Mouse (Mus musculus): Measurements from ENCODE around the gene Ctnnal1. TPM values are rescaled to one million over a fixed set of nuclear protein-coding genes. Genes with fewer than 3 reads are reported as not detected.

Ctnnal1 gene
- 32.3 TPM for polyA plus RNA-seq (2014; fragmentation: Illumina TruSeq; extraction: RNeasy Lipid Tissue Mini Kit (QIAGEN cat#74804); ENCODE audit: low read depth, low replicate concordance)

DNA sequence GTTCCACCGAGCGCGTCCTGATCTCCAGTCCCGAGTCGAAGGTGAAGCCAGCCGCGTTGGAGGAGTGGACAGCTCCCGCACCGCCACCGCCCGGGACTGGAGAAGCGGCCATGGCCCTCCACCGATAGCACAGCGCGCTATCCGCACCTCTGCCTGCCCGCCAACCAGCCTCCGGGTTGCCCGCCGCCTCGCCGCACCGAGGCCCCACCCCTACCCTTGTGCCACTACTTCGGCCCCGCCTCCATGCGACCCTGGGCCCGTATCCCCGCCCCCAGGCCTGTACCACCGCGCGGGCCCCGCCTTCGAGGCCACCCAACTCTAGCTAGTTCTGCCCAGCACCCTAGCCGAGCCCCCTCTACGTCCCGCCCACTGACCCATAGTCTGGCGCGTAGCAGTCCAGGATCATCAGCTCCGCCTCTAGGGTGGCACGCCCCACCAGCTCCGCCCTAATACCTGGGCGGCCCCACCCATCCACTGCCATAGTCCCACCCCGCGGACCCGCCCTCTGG is at the start of gene Ctnnal1:
TSS of gene Ctnnal1 (minus strand) at position 186 of the 509 bp plus-strand sequence.

DNA sequence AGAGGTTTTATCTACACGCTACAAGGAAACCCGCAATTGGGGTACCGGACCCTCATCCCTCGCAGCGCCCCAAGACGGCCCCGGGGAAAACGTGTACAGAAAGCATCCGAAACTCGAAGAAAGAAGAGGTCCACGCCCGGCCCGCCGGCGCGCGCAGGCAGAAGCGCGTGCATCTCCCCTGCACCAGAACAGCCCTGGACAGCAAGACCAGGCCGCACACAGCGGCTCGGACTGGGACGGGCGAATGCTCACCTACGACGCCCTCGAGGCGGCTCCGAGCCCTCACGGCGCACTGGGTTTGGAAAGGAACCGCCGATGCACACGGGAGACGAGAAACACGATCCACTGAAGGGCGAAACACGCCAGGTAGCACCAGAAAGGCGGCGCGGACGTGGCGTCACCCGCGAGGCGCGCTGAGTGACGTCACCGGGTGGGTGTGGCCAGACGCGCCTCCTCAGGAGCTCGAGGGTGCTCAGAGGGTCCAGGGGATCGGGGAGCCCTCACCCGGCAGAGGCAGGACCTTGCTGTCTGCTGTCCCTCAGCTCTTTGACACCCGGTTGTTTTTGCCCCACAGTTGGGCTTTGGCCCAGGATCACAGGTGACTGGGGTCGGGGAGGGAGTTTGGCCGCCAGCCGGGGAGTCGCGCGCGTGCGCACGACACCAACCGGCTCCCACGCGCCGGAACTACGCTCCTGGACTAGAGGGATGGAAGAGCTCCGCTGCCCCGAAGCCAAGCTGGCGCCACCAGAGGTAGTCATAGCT is 62.9 kb downstream of the Ctnnal1 start, which contains the start of the genes Elp1 and Fam206a:
TSS of gene Elp1 (minus strand) at position 425 of the 762 bp plus-strand sequence.
TSS of gene Fam206a (plus strand) at position 439 of the 762 bp plus-strand sequence.

Other genes starting within 250 kb of the Ctnnal1 start
- not detected for gene Gm26657, start 125.1 kb downstream of the Ctnnal1 start, polyA plus RNA-seq (2014; fragmentation: Illumina TruSeq; extraction: RNeasy Lipid Tissue Mini Kit (QIAGEN cat#74804); ENCODE audit: low read depth, low replicate concordance)
- not detected for gene Actl7b, start 123.7 kb downstream of the Ctnnal1 start, polyA plus RNA-seq (2014; fragmentation: Illumina TruSeq; extraction: RNeasy Lipid Tissue Mini Kit (QIAGEN cat#74804); ENCODE audit: low read depth, low replicate concordance)
- not detected for gene Actl7a, start 121.8 kb downstream of the Ctnnal1 start, polyA plus RNA-seq (2014; fragmentation: Illumina TruSeq; extraction: RNeasy Lipid Tissue Mini Kit (QIAGEN cat#74804); ENCODE audit: low read depth, low replicate concordance)
- 21.7 TPM for gene Elp1, start 62.9 kb downstream of the Ctnnal1 start, polyA plus RNA-seq (2014; fragmentation: Illumina TruSeq; extraction: RNeasy Lipid Tissue Mini Kit (QIAGEN cat#74804); ENCODE audit: low read depth, low replicate concordance)
- gene Fam206a, start 62.8 kb downstream of the Ctnnal1 start, polyA plus RNA-seq (2014; fragmentation: Illumina TruSeq; extraction: RNeasy Lipid Tissue Mini Kit (QIAGEN cat#74804); ENCODE audit: low read depth, low replicate concordance): 3.4 TPM
- gene Tmem245, start 82.2 kb upstream of the Ctnnal1 start, polyA plus RNA-seq (2014; fragmentation: Illumina TruSeq; extraction: RNeasy Lipid Tissue Mini Kit (QIAGEN cat#74804); ENCODE audit: low read depth, low replicate concordance): 23.9 TPM
- gene Frrs1l, start 125.2 kb upstream of the Ctnnal1 start, polyA plus RNA-seq (2014; fragmentation: Illumina TruSeq; extraction: RNeasy Lipid Tissue Mini Kit (QIAGEN cat#74804); ENCODE audit: low read depth, low replicate concordance): not detected

All from heart, adult 10 weeks (tissue).